Mouse (Mus musculus) kidney, adult 2 months (tissue): ENCODE measurements around the gene Fbxw8.

ENCODE experiments used
- CTCF ChIP-seq: fragments of 200-500 bp; conservative IDR thresholded peaks from 2 replicates; pipeline ENCODE4 v1.5.1; 2011; ENCODE audit warnings: low read depth, mild to moderate bottlenecking, control low read depth, low read length, moderate library complexity, mixed read lengths; ENCODE audit not compliant: insufficient read depth, insufficient read length
- POLR2A ChIP-seq: fragments of 200-500 bp; IDR thresholded peaks from one replicate; pipeline ENCODE4 v1.6.1; 2011; ENCODE audit warnings: low read depth, low read length, control low read depth

DNA sequence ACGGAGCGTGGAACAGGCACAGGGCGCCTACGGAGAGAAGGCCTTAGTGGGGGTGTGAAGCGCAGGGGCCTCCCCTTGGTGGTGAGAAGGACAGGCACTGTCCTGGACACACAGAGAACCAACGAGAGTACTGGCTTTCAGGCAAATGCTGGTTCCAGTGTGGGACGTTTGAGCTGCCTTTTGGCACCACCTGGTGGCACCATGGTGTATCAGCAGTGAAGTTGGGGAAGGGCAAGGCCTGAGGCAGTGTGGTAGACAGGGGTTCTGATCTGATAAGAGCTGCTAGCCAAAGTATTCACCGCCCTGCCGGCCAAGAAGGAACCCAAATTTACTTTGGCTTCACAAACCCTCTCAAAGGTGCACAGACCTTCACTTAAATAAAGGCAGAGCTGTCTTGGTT lies 85.9 kb downstream of the Fbxw8 start:
- TF ChIP-seq POLR2A: no peak
- peak; percentile 96; the same call in 1 of the 2 replicates for TF ChIP-seq CTCF
